Mouse (Mus musculus): ENCODE measurements around the gene Tmem156. TPM values are rescaled to one million over a fixed set of nuclear protein-coding genes. Genes with fewer than 3 reads are reported as not detected.

The Tmem156 gene
- polyA plus RNA-seq, 1 experiment from 2014 or later = 11.4 TPM

DNA sequence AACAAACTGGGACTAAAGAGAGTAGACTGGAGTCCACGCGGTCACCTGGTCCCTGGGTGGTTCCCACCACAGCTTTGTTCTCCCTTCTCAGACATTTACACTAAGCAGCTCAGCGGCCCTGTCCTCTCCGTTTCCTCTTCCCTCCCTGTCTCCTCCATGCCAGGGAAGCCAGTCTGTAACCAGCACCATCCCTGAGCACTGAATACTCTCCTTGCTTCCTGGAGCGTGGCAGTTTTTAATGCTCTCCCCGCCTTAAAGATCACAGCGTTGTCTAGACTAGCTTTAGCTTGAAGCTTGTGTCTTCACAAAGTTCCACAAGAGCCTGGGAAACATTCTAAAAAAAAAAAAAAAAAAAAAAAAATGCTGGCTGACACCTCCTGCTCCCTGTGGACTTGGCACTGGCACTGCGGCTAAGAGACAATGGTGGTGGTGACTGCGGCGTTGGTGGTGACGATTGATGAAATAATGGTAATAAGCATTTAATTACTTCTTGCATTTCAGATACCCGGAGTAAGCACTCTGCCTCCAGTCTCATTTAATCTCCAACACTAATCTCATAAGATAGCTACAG is 44.6 kb downstream of the Tmem156 start:
- no peak for DNase-seq (ENCODE audit: low spot score)

- DNase-seq (ENCODE audit: low spot score) = no peak
Observed at GRCm38 (mm10) chr5:65046442-65047284, 45.3 kb downstream of the Tmem156 start.

DNA sequence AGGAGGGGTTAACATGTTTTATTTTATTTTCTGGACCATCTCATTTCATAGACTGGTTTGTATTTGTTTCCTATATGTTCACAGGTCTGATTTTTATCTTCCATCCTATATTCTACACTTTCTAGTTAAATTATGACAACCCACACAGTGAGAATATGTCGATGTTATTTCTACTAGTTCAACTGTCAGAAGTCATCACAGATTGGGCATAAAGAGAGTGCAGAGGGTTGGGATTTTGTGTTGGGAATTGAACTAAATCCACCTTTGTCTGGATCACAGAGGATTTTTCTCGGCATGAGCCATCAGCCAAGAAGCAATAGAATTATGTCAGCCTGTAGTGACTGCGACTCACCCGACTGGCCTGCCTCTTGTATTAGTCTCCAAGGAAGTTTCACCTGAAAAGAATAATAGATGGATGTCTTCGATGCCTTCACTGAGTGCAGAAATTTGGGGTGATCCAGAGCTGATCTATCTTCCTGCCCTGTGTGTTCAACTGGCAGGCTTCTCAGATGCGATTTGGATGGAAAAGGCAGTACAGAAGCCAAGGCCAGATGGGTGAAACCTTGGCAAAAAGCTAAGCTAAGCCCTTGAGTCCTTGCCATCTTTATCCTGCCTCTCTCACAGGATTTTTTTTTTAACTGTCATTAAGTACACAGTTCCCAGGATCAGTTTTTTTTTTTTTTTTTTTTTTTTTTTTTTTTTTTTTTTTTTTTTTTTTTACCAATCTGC is 46.1 kb downstream of the Tmem156 start:
- no peak for DNase-seq (ENCODE audit: low spot score)

DNA sequence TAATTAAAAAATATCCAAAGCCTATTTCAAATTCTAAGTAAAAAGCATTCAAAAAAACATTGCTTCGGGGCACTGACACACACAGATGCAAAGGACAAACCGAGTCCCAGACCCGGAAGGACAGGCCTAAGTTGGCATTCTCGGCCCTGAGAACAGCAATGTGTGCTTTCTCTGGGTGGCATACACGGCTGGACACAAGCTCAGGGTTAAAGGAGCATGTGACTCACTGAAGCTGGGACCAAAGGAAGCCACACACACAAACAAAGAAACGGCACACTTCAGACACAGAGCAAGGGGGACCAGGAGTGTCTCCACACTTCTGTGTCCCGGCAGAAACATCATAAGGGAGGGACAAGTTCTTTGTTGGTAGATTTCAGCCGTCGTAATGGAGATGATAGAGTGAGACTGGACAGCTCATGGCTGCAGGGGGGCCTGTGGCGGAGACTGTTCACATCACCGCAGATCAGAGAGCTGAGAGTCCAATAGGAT is 48.5 kb downstream of the Tmem156 start:
- no peak for DNase-seq (ENCODE audit: low spot score)

DNA sequence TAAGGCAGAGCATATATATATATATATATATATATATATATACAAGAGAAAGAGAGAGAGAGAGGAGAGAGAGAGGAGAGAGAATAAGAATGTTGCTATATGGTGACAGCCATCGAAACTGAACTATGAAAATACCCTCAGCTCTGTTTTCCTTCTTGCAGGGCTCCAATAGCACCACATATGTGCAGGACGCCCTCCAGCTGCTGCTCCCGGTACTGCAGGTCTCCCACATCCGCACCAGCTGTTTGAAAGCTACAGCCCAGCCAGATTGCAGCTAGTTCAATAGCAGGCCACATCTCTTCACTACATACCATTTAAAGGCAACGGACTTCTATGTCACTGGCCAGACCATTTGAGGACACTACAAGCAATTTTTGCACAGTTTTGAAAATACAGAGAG is 51.5 kb downstream of the Tmem156 start:
- DNase-seq (ENCODE audit: low spot score) = peak; percentile 16

DNA sequence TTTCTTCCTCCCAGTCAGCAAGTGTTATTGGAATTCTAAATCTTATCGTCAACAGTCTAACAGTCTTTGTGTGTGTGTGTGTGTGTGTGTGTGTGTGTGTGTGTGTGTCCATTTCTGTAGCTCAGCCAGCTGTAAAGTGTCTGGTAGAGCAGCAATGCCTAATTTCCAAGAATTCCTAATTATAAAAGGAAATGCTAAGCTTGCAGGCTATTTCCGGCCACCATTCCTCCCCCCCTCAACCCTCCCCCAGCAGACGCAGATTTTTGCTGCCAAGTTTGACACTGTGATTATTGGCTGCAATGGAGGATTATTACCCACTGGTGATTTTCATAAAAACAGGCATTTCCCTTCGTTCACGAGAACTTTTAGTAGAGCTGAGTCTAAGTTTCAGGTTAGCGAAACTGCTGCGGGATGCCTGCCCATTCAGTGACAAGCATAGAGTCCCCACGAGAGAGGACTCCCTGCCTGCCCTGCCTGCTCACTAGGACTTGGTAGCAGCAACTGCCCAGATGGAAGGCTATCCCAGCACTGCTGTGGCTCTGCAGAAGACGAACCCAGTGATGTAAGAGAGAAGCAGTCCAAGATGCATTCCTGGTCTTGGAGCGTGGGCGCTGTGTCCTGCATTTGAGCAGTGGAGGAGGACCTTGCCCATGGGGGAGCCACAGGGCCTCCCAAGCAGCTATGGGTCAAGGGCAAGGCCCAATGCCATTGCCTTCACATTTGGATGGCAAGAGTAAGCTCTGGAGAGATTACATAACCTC is 52.9 kb downstream of the Tmem156 start:
- DNase-seq (ENCODE audit: low spot score) = no peak

DNA sequence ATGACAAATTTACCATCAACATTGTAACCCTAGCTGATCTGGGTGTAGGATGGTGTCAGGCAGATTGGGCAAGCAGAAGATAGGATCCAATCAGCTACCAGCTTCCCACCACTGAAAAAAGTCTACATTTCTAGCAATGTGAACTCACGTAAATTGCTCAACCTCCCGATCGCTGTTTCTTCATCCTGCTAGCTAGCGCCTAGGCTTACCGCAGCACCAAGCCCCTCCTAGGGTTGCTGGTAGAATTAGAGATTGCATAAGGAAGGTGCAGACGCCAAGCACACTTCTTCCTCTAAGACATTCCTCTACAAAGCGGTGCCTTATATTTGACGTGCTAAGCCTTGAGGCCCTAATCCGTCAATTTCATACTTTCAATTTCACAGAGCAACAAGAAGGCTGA is 53.6 kb downstream of the Tmem156 start:
- no peak for DNase-seq (ENCODE audit: low spot score)

DNA sequence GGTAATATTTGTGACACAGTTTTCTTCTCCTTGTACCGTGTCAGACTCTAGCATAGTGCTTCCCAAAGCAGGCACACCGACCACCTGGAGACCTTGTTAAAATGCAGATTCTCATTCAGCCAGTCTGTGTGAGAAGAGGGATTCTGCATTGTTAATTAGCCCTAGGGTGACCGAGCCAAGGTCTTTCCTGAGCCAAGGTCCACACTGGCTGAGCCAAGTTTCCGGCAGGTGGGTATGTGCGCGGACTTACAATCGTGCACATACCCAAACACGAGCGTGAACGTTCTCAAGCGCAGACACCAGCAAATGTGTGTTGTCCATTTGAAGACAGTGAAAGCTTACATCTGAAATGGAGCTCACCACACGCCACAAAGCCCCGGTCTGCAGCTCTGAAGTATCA is 55.3 kb downstream of the Tmem156 start:
- DNase-seq (ENCODE audit: low spot score) = no peak

DNA sequence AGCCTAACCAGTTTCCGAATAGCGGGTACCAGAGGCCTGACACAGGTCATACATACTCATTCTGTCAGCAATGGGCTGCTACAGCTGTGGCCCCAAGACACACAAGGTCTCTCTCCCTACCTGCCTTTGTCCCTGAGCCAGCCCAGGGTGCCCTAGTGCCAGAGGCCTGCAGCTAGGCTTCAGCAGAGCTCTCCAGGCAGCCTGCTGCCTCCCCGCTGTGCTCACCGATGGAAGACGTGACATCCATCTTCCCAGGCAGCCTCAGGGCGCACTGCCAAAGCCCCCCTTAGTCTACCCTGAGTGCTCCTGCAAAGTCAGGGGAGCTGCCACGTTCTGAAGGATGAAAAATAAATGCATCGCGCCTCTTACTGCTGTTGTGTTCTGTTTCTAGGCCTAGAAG is 63.9 kb downstream of the Tmem156 start:
- no peak for DNase-seq (ENCODE audit: low spot score)

DNA sequence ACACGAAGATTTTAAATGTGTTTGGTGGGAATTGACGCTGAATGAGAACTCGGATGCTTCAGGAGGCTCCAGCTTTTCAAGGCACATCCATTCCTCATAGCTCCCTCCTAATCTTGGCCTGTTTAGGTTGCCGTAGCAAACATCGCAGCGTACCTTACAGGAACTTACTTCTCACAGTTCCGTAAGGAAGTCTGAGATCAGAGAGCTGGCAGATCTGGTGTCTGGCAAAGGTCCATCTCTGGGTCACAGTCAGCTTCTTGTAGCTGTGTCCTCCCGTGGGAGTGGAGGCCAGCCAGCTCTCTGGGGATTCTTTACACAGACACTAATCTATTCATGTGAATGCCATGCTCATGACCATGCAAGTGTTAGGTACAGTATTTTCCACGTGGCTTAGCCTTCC is 65.2 kb downstream of the Tmem156 start:
- DNase-seq (ENCODE audit: low spot score) = no peak

DNA sequence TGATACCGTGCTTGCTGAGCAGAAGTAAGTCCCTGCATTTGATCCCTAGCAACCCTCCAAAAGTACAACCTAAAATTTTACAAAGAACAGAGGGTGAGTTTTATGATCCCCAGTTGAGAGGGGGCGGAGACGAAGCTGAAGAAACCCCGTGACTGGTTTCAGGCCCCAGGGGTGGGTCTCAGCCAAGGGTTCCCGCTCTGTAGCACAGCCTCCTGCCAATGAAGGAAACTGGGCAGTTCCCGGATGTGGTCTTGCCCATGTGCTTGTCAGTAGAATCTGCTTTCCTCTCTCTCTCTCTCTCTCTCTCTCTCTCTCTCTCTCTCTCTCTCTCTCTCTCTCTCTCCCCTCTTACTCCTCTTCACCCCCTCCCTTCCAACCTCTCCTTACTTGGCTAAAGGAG is 66.0 kb downstream of the Tmem156 start:
- DNase-seq (ENCODE audit: low spot score) = peak; percentile 75

DNA sequence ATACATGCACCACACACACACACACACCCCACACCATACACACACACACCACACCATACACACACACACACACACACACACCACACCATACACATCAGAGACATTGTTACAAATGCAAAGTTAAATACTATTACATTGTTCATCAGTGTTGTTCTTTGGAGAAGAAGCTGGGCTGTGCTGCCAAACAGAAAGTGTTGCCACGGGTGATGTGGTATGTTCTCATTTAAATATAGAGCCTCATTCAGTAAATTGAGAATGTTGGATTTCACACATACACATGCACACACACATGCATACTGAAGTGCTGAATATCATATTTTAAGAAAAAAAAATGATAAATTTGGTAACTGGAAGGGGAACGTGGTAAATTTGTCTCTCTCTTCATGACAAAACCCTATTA is 67.3 kb downstream of the Tmem156 start:
- no peak for DNase-seq (ENCODE audit: low spot score)

DNA sequence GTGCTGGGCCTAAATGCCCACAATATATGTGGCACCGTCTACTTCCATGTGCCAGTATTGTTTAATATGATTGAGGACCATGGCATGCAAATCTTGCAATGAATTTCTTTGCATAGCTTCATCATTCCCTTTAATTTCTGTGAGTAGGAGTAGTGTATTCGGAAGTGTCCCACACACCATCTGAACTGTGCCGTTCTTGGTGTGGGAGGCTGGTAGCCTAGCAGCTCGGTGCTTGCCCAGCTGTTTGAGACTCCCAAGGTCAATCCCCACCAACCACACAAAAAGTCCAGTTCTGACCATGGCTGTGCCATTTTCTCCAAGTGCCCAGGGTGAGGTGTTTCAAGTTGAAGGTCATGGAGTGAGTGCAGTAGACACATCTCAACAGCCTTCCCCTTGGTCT is 69.9 kb downstream of the Tmem156 start:
- DNase-seq (ENCODE audit: low spot score) = no peak

- peak; percentile 27 for DNase-seq (ENCODE audit: low spot score)
Observed at GRCm38 (mm10) chr5:65019823-65020222, 72.1 kb downstream of the Tmem156 start.

- peak; percentile 53 for DNase-seq (ENCODE audit: low spot score)
Observed at GRCm38 (mm10) chr5:65019109-65019508, 72.8 kb downstream of the Tmem156 start.

DNA sequence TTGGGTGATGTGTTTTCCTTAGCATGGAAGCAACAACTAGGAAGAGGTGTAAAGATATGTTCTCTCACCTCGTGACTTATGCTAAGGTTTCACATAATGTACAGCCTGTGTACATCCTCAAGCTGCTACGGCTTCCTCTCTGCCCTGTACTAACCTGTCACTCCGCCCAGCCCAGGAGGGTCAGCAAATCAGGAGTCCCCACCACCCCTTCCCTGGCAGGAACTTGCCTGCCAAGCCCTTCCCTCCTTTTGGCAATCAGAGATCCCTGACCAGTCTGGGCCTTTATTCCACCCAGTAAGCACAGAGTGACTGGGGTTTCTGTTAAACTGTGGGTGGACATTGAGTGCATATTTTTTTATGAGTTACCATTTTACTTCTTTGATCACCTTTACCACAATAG is 76.4 kb downstream of the Tmem156 start:
- DNase-seq (ENCODE audit: low spot score) = no peak

DNA sequence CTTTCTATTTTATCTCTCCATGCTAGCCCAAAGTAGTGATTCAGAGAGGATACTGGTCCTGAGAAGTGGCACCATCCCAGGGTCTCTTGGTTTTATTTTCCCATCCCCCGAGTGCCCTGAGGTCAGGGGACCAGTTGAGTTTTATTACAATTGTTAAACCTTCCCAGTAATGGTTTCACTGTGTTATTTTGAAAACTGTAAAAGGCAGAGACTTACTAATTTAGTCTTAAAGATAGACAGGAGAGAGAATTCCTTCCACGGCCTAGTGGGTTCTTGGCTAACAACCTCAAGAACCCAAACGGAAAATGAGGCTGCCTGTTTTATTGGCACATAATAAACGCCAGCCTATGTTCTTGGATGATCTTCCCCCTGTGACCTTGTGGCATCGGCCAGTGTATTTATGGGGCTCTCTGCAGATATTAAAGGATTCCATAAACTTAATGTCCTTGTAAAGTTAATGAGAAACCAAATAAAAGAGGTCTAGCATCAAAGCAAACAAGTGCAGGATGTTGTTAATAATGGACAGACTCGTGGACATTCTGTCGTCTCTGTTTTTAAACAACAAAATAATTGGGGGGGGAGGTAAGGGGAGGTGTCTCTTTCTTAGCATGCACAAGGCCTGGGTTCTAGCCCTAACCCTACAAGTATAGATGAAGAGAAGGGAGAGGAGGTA is 79.9 kb downstream of the Tmem156 start:
- no peak for DNase-seq (ENCODE audit: low spot score)

- peak; percentile 80 for DNase-seq (ENCODE audit: low spot score)
Observed at GRCm38 (mm10) chr5:65006011-65006491, 85.9 kb downstream of the Tmem156 start.

DNA sequence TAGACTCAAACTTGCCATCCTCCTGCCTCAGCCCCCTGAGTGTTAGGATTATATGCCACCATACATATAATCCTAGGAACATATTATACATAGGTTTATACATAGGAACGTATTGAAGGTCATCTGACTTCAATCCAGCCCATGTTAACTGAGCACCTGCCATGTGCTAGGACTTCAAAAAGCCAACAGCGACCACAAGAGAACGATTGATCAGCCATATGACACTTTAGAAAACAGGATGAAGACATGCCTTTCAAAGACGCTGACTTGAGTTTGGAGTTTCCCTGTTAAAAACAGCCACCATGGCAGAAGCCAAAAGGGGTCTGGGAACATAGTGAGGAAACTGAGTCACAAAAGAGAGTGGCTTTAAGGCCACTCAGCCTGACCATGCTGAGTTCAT is 86.7 kb downstream of the Tmem156 start:
- DNase-seq (ENCODE audit: low spot score) = peak; percentile 40

Data from thymus, postnatal 0 days (tissue).